In genomic region chr5:118294086-118294864, GRCm38 (mm10) we compare ENCODE assay signal across 8 mouse cellular contexts. TPM values are rescaled to one million over a fixed set of nuclear protein-coding genes. Genes with fewer than 3 reads are reported as not detected.
A peak's percentile ranks its signal among the peaks of the same experiment; 100 is the strongest.
DNase-seq lines count a peak whose midpoint lies in the region; ATAC-seq and TF ChIP-seq lines count a peak whose summit lies in the region.

No protein-coding gene starts in this region.

- ATAC-seq in liver, embryonic 14.5 days (ENCODE audit: insufficient read depth) = peak; percentile 70; the same call in 1 of the 2 replicates
- no peak for ATAC-seq in inflammation-experienced regulatory T-cells, adult 6 months

- intact Hi-C loops in heart, postnatal 25 days (cut with DNase I) = no loop called here

- no peak overlapping the region for H3K4me3 ChIP-seq in liver, embryonic 14.5 days (ENCODE audit: insufficient read depth in 1 of 2, low read depth in 2 of 2, low read length in 2 of 2)

- no peaks in the 10 kb centered on the region for H3K9me3 ChIP-seq in liver, embryonic 14.5 days (ENCODE audit: control insufficient read depth, low read length)

- peaks cover 0 to 5% of the 10 kb centered on the region in 2 experiments; a peak in 1 of 4 replicates for H3K4me1 ChIP-seq in liver, embryonic 14.5 days (replicated peaks; ENCODE audit: control insufficient read depth in 2 of 2, insufficient read depth in 2 of 2, low read length in 1 of 2)

- H3K27ac ChIP-seq in liver, embryonic 14.5 days = no peak overlapping the region

- 40% methylated on average over 23 of the region's 23 CpGs for WGBS in liver, embryonic 14.5 days (ENCODE audit: insufficient replicate concordance)

- H3K4me2 ChIP-seq in liver, embryonic 14.5 days (ENCODE audit: low read depth) = no peak overlapping the region

- TF ChIP-seq EP300 in liver, embryonic 14.5 days (IDR thresholded peaks at IDR 0.05; ENCODE audit: low read depth) = no peak

- TF ChIP-seq CTCF in liver, embryonic 14.5 days (IDR thresholded peaks at IDR 0.05; ENCODE audit: low read depth) = no peak

- peak; percentile 89 for DNase-seq in MN1 (ENCODE audit: low spot score)
- DNase-seq in cerebellum, adult 11-12 months = peak; percentile 79
- peak; percentile 81 for DNase-seq in forelimb bud, embryonic 11.5 days (ENCODE audit: low read depth, low spot score)
- peak; percentile 93 for DNase-seq in heart, postnatal 25 days (ENCODE audit: low spot score)
- DNase-seq in layer of hippocampus, adult 11-12 months (ENCODE audit: low spot score) = peak; percentile 78
- DNase-seq in liver, embryonic 14.5 days (ENCODE audit: low read depth in 3 of 3, low spot score in 3 of 3) = peak; percentile 23 to 33 (median 33)
- peak; percentile 89 for DNase-seq in ovary, postnatal 14 days (ENCODE audit: low spot score)

- H3K36me3 ChIP-seq in liver, embryonic 14.5 days (replicated peaks; ENCODE audit: control insufficient read depth, insufficient read depth, low read depth) = no peaks in the 10 kb centered on the region

- H3K27me3 ChIP-seq in liver, embryonic 14.5 days (ENCODE audit: control insufficient read depth, insufficient read depth, low read length) = no peaks in the 10 kb centered on the region

- no peak overlapping the region for H3K9ac ChIP-seq in liver, embryonic 14.5 days (replicated peaks)

RNA-seq across cellular contexts. Expression of gene 2410131K14Rik, which starts 49.2 kb away (rescaled TPM):
- 1 to 10 TPM; 7.4 to 8.8 TPM for total RNA-seq in heart, postnatal 25 days (2021)
- polyA plus RNA-seq in liver, embryonic 14.5 days (2012; rRNA removed) = 1.1 and 1.2 TPM in 2 replicates
- polyA plus RNA-seq in liver, embryonic 14.5 days (2014; fragmentation: Nextera tagmentation; extraction: Ambion mirVana) = 0.85 and 1.2 TPM in 2 replicates
- polyA plus RNA-seq in inflammation-experienced regulatory T-cells, adult 6 months (2017; shearing (Covaris generic)) = 1 to 10 TPM; 2.7 to 3.7 (median 3.1) TPM

RNA-seq across cellular contexts. Expression of gene Rnft2, which starts 49.4 kb away (rescaled TPM):
- 1 to 10 TPM; 1.8 TPM for total RNA-seq in heart, postnatal 25 days (2021)
- 0.78 and 1.1 TPM in 2 replicates for polyA plus RNA-seq in liver, embryonic 14.5 days (2012; rRNA removed)
- 0.04 and 0.18 TPM in 2 replicates for polyA plus RNA-seq in liver, embryonic 14.5 days (2014; fragmentation: Nextera tagmentation; extraction: Ambion mirVana)
- polyA plus RNA-seq in inflammation-experienced regulatory T-cells, adult 6 months (2017; shearing (Covaris generic)) = not detected

Comparison
In these comparisons a context has a peak if more than half of its experiments do, and no peak if none do; other contexts are left out.
1. DNase-seq: peak in every context shown above with its lines; median percentile 93 in heart, postnatal 25 days; 89 in MN1; 89 in ovary, postnatal 14 days; 81 in forelimb bud, embryonic 11.5 days; 79 in cerebellum, adult 11-12 months; 78 in layer of hippocampus, adult 11-12 months; 33 in liver, embryonic 14.5 days.